Mouse (Mus musculus): ENCODE measurements around the gene Pwp1.
"Not testable (repeated sequence)": the region's sequence is repeated elsewhere in the genome, so short reads cannot be mapped to it uniquely, and the experiment has no call there.

Gene Pwp1

DNA sequence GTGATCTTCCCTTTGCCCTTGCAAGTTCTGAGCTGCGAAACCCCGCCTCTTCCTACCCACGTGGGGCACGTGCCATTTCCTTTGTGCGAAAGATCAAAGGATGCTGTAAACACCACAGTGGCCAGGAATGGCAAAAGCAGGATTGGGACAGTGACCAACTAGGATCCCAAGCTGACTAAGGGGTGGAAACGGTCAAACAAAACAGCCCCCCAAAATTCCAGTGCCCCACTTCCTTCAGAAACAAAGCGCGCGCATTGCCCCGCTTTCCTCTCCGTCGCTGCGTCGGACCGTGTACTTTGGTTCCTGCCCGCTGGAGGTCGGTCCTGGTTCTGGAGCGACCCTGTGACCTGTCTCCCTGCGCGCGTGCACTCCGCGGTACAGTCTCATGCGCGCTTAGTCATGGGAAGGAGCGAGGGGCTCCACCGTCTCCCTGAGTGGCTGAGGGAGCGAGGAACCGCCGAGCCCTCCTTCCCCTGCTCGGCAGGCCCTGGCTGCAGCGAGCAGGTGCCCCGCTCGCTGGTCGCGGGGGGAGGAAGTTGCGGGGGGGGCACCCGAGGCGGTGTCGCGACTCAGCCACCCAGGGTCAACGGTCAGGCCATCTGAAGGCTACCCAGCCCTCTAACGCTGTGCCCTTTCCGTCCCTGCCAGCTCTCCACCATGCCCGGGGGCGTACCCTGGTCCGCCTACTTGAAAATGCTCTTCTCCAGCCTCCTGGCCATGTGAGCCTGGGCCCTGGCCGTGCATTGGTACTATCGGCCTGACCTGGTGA, at the start of gene Pwp1:
Gene Pwp1 (plus strand): TSS at position 410 of the 769 bp plus-strand sequence.
- DNase-seq (ENCODE audit: low spot score in 2 of 2): peak in 1 of 2 experiments; percentile 1

DNA sequence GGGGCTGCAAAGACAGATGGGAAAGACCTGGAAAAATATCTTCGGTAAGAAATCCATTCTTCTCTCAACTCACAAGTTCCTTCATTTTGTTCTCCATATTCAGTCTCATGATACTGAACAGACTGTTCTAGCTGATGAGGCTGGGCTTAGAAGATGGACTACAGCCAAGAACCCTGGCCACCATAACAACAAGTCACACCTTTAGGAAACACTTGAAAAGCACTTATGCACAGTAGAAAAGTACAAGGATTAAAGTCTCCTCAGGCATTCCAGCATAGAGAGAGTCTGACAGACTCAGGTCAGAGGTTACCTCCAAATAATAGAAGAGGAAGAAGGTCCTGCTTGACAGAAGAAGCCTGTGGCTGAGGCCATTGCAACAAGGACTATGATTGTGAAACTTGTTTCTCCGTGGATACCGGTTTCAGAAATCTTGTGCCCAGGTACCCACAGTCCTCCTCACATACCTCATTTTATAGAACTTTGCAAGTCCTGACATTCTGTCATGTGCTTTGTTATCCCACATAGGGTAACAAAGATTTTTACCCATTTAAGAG, 7.1 kb upstream of the Pwp1 start:
- DNase-seq (ENCODE audit: low spot score in 2 of 2): not testable (repeated sequence)

DNA sequence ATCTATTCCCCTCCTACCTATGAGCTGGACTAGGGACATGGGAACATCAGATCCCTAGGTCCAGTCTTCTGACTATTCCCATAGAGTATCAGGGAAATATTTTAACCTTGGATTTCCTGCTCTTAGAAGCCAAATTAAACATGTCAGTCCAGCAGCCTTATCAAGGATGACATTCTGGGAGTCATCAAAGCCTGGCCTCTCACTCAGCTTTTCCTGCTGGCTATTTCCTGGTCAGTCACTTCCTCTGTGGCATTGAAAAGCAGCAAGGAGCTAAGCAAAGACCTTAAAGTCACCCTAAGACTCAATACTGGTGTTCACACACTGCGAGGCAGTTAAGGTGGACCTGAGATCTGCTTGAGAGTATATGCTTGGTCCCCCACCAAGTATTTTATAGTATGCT, 5.5 kb upstream of the Pwp1 start:
- DNase-seq (ENCODE audit: low spot score in 2 of 2): not testable (repeated sequence)

DNA sequence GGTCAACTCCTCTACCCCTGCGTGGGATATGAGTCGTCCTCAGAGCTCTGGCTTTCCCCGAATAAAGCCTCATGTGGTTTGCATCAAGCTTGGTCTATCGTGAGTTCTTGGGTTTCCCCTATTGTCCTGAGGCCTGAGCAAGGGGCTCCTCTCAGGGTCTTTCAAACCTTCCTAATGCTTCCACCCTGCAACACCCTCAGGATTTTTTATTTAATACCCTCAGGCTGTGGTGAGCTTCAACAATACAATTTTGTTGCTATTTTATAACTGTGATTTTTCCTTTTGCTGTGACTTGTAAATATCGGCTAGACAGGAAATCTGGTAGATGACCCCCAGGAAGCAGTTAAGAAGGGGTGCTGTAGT, 591 bp upstream of the Pwp1 start:
- not testable (repeated sequence) for DNase-seq (ENCODE audit: low spot score in 2 of 2)

DNA sequence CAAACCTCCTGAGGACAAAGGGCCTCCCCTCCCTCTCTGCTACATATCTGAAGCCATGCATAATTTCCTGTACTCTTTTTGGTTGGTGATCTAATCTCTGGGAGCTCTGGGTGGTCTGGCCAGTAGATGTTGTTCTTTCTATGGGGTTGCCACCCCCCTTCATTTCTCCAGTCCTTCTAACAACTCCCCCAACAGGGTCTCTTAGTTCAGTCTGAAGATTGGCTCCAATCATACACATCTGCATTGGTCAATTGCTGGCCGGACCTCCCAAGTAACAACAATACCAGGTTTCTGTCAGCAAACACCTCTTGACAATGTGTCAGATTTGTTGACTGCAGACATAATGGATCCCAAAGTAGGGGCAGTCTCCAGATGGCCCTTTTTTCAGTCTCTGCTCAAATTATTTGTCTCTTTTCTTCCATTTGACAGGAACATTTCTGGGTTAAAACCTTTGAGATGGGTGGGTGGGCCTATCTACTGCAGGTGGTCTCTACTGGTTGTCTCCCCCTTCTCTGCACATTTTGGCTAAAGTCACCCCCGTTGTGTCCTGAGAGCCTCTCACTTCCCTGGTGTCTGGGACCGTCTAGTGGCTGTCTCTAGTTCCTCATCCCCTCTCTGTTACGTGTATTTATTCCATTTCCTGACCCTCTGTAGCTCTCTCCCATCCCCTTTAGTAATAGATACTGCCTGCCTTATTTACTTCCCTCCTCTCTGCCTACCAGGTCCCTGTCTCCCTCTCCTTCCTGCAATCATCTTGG, 17.0 kb downstream of the Pwp1 start:
- DNase-seq (ENCODE audit: low spot score in 2 of 2): no peak

DNA sequence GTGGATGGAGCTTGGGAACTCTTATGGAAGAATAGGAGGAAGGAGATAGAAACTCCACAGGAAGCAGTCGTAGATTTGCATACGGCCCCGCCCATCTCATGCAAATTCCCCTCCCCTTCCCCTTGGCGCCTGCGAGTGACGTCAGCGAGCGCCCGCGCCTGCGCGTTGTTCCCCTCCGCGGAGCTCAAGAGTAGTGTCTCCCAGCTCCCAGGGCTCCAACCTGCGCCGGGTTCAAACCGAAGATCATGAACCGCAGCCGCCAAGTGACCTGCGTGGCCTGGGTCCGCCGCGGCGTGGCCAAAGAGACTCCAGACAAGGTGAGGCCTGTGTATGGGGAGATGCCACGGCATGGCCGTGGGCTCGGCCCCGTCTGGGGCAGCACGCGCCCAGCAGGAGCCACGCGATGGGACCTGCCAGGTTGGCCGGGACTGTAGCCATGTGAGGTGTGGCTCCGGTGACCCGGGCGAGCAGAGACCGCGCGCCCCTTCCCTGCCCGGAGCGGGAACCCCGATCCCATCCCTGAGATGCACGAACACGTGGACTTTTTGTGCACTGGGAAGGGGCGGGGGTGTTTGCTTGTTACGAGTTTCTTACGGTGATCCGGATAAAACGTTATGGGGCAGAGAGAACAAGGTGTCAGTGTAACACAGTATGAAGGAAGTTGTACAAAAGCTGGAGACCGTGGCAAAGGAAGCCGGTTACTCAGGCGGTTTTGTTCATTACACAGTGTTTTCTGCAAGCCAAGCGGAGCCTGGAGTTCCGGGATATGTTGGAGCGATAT, 42.6 kb downstream of the Pwp1 start:
- peak; percentile 87 to 90 for DNase-seq (ENCODE audit: low spot score in 2 of 2)

DNA sequence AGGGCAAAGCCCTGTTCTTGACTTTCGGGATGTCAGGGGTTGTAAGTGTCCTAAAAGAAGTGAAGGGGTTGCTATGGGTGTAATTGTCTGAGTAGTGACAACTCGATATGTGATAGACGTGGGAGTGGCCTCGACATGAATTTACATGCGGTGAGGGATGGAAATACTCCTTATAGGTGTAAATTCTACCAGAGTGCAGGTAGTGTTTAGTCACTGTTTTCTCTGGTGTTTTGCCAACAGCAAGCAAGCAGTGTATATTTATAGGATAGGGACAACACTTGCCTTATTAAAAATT, 43.1 kb downstream of the Pwp1 start:
- no peak for DNase-seq (ENCODE audit: low spot score in 2 of 2)

DNA sequence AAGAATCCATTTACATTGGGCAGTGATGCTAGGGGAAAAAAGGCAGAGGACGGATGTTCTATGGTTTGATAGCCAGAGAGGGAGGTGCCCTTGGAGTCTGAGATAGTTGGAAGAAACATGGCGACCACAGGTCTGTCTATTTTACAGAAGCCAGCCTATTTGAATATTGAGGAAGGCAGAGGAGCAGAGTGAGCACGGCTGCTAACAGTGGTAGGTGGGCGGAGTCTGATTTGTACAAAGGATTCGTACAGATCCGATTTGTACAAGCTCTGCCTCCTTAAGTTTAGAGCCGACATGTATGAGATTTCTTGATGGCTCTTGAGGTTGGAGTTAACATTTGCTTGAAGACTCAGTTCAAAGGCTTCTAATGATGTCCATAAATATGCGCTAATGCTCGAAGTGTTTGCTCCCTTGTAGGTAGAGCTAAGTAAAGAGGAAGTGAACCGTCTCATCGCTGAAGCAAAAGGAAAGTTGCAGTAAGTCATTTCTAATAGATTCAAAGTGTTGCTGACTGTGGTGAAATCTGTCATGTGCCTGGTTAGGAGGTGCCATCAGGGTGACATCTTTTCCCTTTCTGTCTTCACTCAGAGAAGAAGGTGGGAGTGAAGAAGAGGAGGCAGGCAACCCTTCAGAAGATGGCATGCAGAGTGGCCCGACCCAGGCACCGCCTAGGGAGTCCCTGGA, 44.7 kb downstream of the Pwp1 start:
- no peak for DNase-seq (ENCODE audit: low spot score in 2 of 2)

DNA sequence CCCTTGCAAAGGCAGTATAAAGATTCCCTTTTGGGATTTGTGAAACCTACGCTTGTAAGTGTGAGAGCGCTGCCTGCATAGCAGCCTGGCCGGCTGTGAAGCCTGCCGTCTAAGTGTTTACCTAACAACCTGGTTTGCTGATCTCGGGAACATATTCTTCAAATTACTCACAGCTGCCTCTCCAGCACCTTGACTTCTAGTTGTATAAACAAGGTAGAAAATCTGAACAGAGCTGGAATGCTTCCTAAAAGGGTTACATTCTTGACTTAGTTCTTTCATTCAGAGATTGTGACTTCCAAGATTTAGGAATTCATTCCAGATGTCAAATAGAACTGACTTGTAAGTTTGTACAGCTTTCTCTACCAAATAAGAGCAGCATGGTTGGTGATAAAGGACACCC, 46.5 kb downstream of the Pwp1 start:
- DNase-seq (ENCODE audit: low spot score in 2 of 2): no peak

DNA sequence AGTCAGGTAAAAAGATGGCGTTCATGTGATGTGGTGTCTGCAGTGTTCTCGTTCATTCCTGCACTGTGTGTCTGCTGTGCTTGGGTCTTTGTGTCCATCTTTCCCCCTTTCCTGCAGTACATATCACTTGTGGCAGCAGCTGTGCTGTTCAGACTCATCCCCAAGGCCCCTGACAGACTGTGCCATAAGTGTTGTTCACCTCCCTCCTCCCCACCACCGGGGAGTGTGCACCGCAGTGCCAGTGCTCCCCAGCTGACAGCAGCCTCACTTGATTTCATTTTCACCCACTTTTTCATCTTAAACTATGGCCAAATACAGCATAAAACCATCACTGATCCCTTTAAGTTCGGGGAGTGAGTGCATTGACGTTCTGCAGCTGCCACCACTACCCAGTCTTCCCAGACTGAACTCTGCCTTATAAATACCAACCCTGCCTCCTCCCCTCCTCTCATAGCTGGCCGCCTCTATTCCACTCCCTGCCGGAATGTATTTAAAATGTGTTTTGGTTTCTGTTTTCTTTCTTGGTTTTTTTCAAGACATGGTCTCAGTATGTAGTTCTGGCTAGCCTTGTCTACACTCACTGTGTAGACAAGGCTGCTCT, 50.7 kb downstream of the Pwp1 start:
- DNase-seq (ENCODE audit: low spot score in 2 of 2): no peak

DNA sequence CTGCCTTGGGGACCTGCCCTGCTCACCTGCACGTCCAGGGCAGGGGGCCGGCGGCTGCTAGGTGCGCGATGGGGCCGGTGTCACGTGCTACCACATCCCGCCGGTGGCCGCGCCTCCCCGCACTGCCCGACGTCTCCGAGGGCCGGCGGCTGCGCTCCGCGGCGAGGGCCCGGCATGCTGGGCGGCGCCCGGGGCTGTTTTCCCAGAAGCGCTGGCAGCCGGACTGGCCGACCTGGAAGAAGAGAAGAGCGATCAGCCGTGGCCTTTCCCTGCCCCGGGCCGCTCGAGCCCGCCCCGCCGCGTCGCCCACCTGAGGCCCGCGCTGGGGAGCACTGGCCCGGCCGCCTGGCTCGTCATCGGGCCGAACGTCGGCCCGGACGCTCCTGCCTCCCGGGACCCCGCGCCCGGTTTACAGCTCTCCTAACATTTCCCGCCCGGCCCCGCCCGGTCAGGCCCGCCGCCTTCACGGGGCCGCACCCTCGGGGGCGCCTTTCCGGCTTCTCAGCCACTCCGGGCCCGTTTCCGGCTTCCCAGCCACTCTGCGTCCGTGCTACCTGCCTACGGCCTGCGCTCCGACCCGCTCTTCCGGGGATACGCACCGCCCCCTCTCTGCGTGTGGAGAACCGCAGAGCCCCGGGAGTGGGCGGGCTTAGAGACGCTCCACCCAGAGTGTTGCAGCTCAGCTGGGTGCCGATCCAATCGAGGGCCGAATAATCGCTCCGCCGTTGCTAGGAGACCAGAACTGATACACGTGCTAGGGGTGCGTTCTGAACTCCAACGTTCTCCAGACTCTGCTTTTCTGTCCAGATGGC, 87.4 kb downstream of the Pwp1 start, which contains the start of gene Prdm4:
Gene Prdm4 (minus strand): TSS at position 645 of the 812 bp plus-strand sequence.
- DNase-seq (ENCODE audit: low spot score in 2 of 2): peak; percentile 97 to 98

DNA sequence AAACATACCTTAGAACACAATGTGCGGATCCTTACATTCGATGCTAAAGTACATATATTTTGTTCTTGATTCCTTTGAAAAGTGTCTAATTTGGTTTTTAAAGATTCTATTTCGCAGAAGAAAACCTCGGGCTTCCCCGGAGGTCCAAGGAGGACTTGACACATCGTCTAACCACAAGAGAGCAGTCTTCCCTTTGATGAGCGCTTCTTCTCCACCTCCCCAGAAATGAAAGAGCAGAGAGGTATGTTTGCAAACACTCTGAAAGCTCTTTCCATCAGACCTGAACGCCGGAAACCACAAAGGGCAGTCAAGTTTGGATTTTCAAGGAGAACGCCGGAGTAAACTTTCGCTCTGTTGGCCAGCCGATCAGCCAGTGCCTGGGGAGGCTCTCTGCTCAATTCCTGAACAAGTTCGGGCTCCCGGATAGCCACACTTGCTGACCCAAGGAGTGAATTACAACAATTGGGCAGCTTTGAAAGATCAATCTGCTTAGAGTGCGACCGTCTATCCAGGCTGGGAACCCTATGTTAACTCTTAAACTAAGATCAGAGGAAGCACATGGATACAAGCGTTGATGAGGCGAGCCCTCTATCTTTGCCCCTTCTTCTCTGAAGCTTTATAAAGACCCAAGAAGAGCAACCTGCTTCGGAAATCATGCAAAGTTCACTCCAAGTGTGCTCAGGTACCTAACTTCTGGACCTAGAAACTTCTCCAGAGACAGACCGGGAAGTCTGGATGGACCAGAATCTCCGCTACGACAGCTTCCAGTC, 98.6 kb downstream of the Pwp1 start, which contains the start of gene Ascl4:
Gene Ascl4 (plus strand): TSS at position 6 of the 770 bp plus-strand sequence.
- DNase-seq (ENCODE audit: low spot score in 2 of 2): no peak

DNA sequence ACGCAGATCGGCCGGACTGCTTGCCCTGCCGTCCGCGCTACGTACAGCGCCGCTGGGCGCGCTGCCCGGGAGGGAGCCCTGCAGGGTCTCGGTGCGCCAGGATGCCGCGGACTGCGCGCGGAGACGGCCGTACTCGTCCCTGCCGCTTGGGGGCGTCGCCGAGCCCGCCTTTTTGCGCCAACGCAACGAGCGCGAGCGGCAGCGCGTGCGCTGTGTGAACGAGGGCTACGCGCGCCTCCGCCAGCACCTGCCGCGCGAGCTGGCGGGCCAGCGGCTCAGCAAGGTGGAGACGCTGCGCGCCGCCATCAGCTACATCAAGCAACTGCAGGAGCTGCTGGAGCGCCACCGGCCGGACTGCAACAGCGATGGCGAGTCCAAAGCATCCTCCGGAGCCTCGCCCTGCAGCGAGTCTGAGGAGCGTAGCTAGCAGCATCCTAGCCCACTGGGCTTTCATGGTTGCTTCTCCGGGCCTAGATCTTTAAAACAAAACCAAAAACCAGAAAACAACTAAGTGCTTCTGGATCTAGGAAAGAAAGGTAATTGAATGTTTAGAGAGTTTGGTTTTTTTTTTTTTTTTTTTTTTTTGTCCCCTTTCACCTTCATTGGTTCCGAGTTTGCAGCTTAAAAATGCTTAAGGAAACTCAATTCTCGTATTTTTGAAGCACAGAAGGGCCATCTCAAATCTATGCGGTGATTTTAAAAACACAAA, 99.4 kb downstream of the Pwp1 start:
- no peak for DNase-seq (ENCODE audit: low spot score in 2 of 2)

DNA sequence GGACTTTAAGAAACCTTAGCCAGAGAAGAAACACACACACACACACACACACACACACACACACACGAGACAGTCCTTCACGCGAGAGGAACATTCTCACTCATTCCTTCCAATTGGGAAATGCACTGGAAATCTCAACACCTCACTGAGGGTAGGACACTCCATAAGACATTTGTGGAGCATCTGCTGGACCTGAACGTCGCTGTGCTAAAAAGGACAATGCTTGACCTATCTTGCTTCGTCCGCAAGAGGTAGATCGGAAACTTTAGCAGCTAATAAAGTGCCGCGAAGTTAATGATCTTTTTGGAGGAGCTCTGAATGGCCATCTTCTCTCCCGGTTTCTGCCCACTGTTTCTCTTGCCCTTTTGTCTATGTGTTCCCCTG, 99.9 kb downstream of the Pwp1 start:
- DNase-seq (ENCODE audit: low spot score in 2 of 2): no peak

DNA sequence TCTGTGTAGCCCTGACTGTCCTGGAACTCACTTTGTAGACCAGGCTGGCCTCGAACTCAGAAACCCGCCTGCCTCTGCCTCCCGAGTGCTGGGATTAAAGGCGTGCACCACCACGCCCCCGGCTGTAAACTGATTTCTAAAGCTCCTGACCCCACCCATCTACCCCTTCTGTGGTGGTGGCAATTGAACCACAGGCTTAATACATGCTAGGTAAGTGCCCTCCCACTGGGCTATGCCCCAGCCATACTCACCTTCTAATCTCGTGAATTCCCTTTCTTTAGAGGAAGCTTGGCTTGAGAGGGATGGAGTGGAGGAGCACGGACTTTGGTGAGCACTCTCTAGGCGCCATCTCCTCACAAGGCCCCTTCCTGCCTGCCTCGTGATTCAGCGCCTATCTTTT, 100.7 kb downstream of the Pwp1 start:
- DNase-seq (ENCODE audit: low spot score in 2 of 2): no peak

DNA sequence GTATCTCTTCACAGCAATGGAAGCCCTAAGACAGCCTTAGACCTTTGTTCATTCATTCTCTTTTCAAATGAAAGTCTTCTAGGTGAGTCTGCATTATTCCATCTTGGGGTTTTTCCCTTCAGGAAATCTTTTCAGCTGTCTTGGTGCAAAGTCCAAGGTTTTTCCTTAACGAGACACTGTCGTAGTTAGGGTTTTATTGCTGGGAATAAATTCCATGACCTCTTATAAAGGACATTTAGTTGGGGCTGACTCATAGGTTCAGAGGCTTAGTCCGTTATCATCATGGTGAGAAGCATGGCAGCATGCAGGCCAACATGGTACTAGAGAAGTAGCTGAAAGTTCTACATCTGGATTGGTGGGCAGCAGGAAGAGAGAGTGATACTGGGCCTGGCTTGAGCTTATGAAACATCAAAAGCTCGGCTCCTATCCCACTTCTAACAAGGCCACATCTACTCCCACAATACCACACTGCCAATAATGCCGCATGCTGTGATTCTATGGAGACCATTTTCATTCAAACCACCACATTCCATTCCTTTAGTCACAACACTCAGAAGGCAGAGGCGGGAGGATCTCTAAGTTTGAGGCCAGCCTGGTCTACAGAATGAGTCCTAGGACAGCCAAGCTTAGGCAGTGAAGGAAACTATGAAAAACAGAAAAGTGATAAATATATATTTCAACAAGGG, 107.1 kb downstream of the Pwp1 start:
- DNase-seq (ENCODE audit: low spot score in 2 of 2): no peak
